Mouse (Mus musculus) ES-E14 (cell line): Measurements from ENCODE around the gene Il17rb. TPM values are rescaled to one million over a fixed set of nuclear protein-coding genes. Genes with fewer than 3 reads are reported as not detected.

Experiments used
- DNase-seq: peaks from one replicate; pipeline ENCODE4 v3.0.0-alpha.2; 2013; ENCODE audit warnings: low read depth, low spot score
- H3K27ac ChIP-seq: 2 replicates; pipeline ENCODE4 v1.5.1; 2012; ENCODE audit warnings: low read depth, mild to moderate bottlenecking, low read length, moderate library complexity, mixed read lengths; ENCODE audit not compliant: poor library complexity, insufficient read depth, severe bottlenecking
- H3K36me3 ChIP-seq: 2 replicates; pipeline ENCODE4 v1.6.1; 2012; ENCODE audit warnings: mild to moderate bottlenecking, low read length, moderate library complexity, mixed read lengths; ENCODE audit not compliant: control insufficient read depth, poor library complexity, insufficient read depth, severe bottlenecking
- H3K4me1 ChIP-seq, 2 experiments: fragments of 150-350 bp in 1 of 2; sonication (generic) in 1 of 2; 2 replicates each; pipeline ENCODE4 v1.6.1; 2012; ENCODE audit warnings: low read length in 2 of 2, mild to moderate bottlenecking in 1 of 2, mixed read lengths in 1 of 2; ENCODE audit not compliant: control insufficient read depth in 2 of 2, insufficient read depth in 2 of 2, poor library complexity in 1 of 2
- H3K4me3 ChIP-seq, 2 experiments: fragments of 150-350 bp in 1 of 2; sonication (generic) in 1 of 2; 2 replicates each; pipeline ENCODE4 v1.5.1; 2012; ENCODE audit warnings: low read length in 2 of 2, low read depth in 1 of 2, mild to moderate bottlenecking in 1 of 2, mixed read lengths in 1 of 2; ENCODE audit not compliant: insufficient read depth in 1 of 2, poor library complexity in 1 of 2, severe bottlenecking in 1 of 2
- H3K9ac ChIP-seq: 2 replicates; pipeline ENCODE4 v1.6.1; 2012; ENCODE audit warnings: low read depth, mild to moderate bottlenecking, low read length, mixed read lengths; ENCODE audit not compliant: poor library complexity, insufficient read depth, severe bottlenecking
- H3K9me3 ChIP-seq: fragments of 150-350 bp; sonication (generic); 2 replicates; pipeline ENCODE4 v1.6.1; 2012; ENCODE audit warnings: low read depth, mild to moderate bottlenecking, low read length; ENCODE audit not compliant: control insufficient read depth, insufficient read depth
- CHD2 ChIP-seq: IDR thresholded peaks from 2 replicates; pipeline ENCODE4 v1.6.1; 2014; ENCODE audit warnings: mild to moderate bottlenecking, low read depth, low read length, inconsistent platforms
- HCFC1 ChIP-seq: IDR thresholded peaks from 2 replicates; pipeline ENCODE4 v1.6.1; 2012; ENCODE audit warnings: low read length, inconsistent platforms, borderline replicate concordance; ENCODE audit not compliant: insufficient read depth
- MAFK ChIP-seq: IDR thresholded peaks from 2 replicates; pipeline ENCODE4 v1.6.1; 2014; ENCODE audit warnings: mild to moderate bottlenecking, low read depth, low read length, inconsistent platforms; ENCODE audit not compliant: insufficient read depth
- ZC3H11A ChIP-seq: IDR thresholded peaks from 2 replicates; pipeline ENCODE4 v1.6.1; 2012; ENCODE audit warnings: low read depth, mild to moderate bottlenecking, inconsistent platforms, low read length, borderline replicate concordance
- ZNF384 ChIP-seq: IDR thresholded peaks from 2 replicates; pipeline ENCODE4 v1.6.1; 2012; ENCODE audit warnings: low read depth, low read length, inconsistent platforms
- in situ Hi-C, 2 experiments: fragments of 600-800 bp; cut with MboI; formaldehyde crosslinking; loops; one replicate each; pipeline ENCODE4 v1.15.1; 2025; ENCODE audit warnings: low sequenced_read_pairs in 2 of 2, inconsistent platforms in 1 of 2; ENCODE audit not compliant: unreplicated experiment in 2 of 2
- total RNA-seq: library from RNA; depleted of rRNA; stranded (reverse); fragments of 300-350 nt; gene quantifications from 2 replicates; pipeline ENCODE4 v1.2.3, GENCODE M21; 2012; rRNA removed

The Il17rb gene
- total RNA-seq: 0.62 and 0.69 TPM in 2 replicates

- no peak for DNase-seq
- H3K36me3 ChIP-seq: no peaks in the 10 kb centered on the region
- H3K9ac ChIP-seq: peak within 1 kb of the TSS; percentile 34; the same call in 1 of the 2 replicates
- no peaks in the 10 kb centered on the region for H3K9me3 ChIP-seq
- TF ChIP-seq ZNF384: no peak
- no peak for TF ChIP-seq ZC3H11A
- no peak for TF ChIP-seq HCFC1
- no peak for TF ChIP-seq CHD2
- no peak for TF ChIP-seq MAFK
- H3K4me1 ChIP-seq: no peaks in the 10 kb centered on the region
- peak within 1 kb of the TSS; percentile 37 to 54 for H3K4me3 ChIP-seq
- H3K27ac ChIP-seq: no peak within 1 kb of the TSS
- in situ Hi-C loops: no loop called here
These were observed at the start of gene Il17rb, which contains the start of gene Chdh for GRCm38 (mm10) chr14:30008733-30009575. Gene Il17rb (minus strand): TSS chr14:30008896. Gene Chdh (plus strand): TSS chr14:30009023.

- no peak overlapping the region for H3K9ac ChIP-seq
- no peaks in the 10 kb centered on the region for H3K36me3 ChIP-seq
- H3K9me3 ChIP-seq: no peaks in the 10 kb centered on the region
- no peaks in the 10 kb centered on the region; a peak in 1 of 4 replicates for H3K4me1 ChIP-seq
- H3K27ac ChIP-seq: no peak overlapping the region
- in situ Hi-C loops: no loop called here
- peak; percentile 3 for DNase-seq
- no peak for TF ChIP-seq ZC3H11A
- TF ChIP-seq HCFC1: no peak
- TF ChIP-seq MAFK: no peak
- no peak for TF ChIP-seq ZNF384
- no peak for TF ChIP-seq CHD2
- no peak overlapping the region for H3K4me3 ChIP-seq
These were observed 47.5 kb upstream of the Il17rb start for GRCm38 (mm10) chr14:30056031-30056766.

- TF ChIP-seq MAFK (no peak), ZC3H11A (no peak), ZNF384 (no peak), HCFC1 (no peak), CHD2 (no peak)
- Histone ChIP-seq H3K36me3 (no peaks in the 10 kb centered on the region), H3K9ac (no peak overlapping the region), H3K4me3 (no peak overlapping the region), H3K27ac (no peak overlapping the region), H3K9me3 (no peaks in the 10 kb centered on the region), H3K4me1 (no peaks in the 10 kb centered on the region; a peak in 1 of 4 replicates)
- no peak for DNase-seq
- in situ Hi-C loops: no loop called here
These were observed 46.2 kb upstream of the Il17rb start for GRCm38 (mm10) chr14:30054922-30055321.

- no peaks in the 10 kb centered on the region for H3K4me1 ChIP-seq
- DNase-seq: no peak
- no peak overlapping the region for H3K4me3 ChIP-seq
- H3K36me3 ChIP-seq: no peaks in the 10 kb centered on the region
- no peak overlapping the region for H3K27ac ChIP-seq
- in situ Hi-C loops: no loop called here
- H3K9ac ChIP-seq: no peak overlapping the region
- no peak for TF ChIP-seq ZNF384
- TF ChIP-seq HCFC1: no peak
- no peak for TF ChIP-seq ZC3H11A
- no peak for TF ChIP-seq CHD2
- TF ChIP-seq MAFK: no peak
- H3K9me3 ChIP-seq: no peaks in the 10 kb centered on the region
These were observed 41.6 kb upstream of the Il17rb start for GRCm38 (mm10) chr14:30050280-30050679.
